Mouse (Mus musculus) cerebellum, adult 2 months (tissue): Measurements from ENCODE around the gene Pnkp.

Source experiments
- CTCF ChIP-seq: fragments of 200-500 bp; IDR thresholded peaks from 2 replicates; pipeline ENCODE4 v1.5.1; 2011; ENCODE audit warnings: low read depth, mild to moderate bottlenecking, control low read depth, low read length, moderate library complexity, borderline replicate concordance; ENCODE audit not compliant: insufficient read depth
- POLR2A ChIP-seq: fragments of 200-500 bp; IDR thresholded peaks from 2 replicates; pipeline ENCODE4 v1.6.1; 2011; ENCODE audit warnings: low read length, control low read depth, borderline replicate concordance; ENCODE audit not compliant: insufficient read depth

GRCm38 (mm10) chr7:44886964-44887363 is 30.0 kb downstream of the Pnkp start:
- TF ChIP-seq POLR2A = no peak
- no peak for TF ChIP-seq CTCF
